Mouse (Mus musculus): Measurements from ENCODE around the gene Vtn. TPM values are rescaled to one million over a fixed set of nuclear protein-coding genes. Genes with fewer than 3 reads are reported as not detected.

Vtn gene
- polyA plus RNA-seq, 1 experiment from 2014 or later: 3.6 TPM

DNA sequence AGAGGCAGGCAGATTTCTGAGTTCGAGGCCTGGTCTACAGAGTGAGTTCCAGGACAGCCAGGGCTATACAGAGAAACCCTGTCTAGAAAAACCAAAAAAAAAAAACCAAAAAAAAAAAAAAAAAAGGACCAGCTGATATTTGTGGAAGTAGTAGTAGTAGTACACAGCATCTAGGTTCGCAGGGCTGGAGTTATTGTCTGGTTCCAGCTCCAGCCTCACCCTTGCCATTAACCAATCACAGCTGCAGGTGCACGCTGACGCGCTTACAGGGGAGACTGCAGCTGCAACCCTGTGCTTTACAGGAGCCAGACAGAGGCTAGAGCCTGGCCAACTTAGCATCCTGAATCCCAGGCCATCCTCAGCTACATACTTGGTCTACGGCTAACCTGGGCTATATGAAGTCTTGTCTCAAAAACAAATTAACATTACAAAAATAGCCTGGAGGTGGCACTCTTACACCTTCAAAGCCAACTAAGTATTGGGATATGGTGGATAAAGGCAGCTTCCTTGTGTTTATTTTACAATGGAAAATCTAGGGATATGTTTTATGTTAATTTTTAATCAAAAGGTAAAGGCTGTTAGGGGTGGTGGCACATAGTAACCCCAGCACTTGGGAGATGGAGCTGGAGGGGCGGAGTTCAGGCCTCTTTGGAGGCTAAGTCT, 45.7 kb downstream of the Vtn start:
- H3K4me1 ChIP-seq (replicated peaks; ENCODE audit: control insufficient read depth, insufficient read depth): 0 out of 2 replicates have a peak, but pooled peaks cover 2% of the 10 kb centered on the region
- H3K36me3 ChIP-seq (ENCODE audit: control insufficient read depth, insufficient read depth, low read length): peaks cover 5% of the 10 kb centered on the region; the same call in 1 of the 2 replicates
- H3K27ac ChIP-seq (replicated peaks): no peak overlapping the region
- WGBS: 90% methylated on average over 7 of the region's 7 CpGs
- H3K27me3 ChIP-seq (ENCODE audit: control insufficient read depth, insufficient read depth, low read length): no peaks in the 10 kb centered on the region
- no peak for ATAC-seq (ENCODE audit: low FRiP score, low TSS enrichment)
- TF ChIP-seq EP300 (optimal IDR thresholded peaks at IDR 0.05) (no peak), CTCF (IDR thresholded peaks at IDR 0.05; ENCODE audit: low read depth) (peak; percentile 46)
- no peak overlapping the region for H3K4me2 ChIP-seq (replicated peaks; ENCODE audit: low read depth)
- no peak overlapping the region for H3K9ac ChIP-seq (ENCODE audit: low read length)
- no peak for DNase-seq (ENCODE audit: low spot score)
- no peaks in the 10 kb centered on the region for H3K9me3 ChIP-seq (ENCODE audit: control insufficient read depth, low read length)
- no peak overlapping the region for H3K4me3 ChIP-seq (ENCODE audit: low read depth, low read length)

DNA sequence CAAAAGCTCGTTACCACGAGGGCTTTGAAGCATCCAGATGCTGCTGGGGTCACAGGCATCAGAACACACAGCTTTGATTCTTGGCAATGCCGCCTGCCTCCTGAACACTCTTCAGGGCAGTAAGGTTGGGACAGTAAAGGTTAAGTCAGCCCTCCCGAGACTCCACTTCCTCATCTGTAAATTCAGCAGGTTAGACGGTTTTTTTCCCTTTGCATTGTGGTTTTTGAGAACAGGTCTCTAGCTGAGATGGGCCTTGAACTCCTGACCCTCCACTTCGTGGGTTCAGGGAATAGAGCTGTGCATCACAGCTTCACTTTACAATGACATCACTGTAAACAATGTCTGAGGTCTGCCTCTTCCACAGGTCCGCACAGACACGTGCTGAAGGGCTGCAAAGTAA, 46.3 kb downstream of the Vtn start:
- ATAC-seq (ENCODE audit: low FRiP score, low TSS enrichment) (no peak), DNase-seq (ENCODE audit: low spot score) (no peak)
- Histone ChIP-seq H3K27me3 (ENCODE audit: control insufficient read depth, insufficient read depth, low read length) (no peaks in the 10 kb centered on the region), H3K4me1 (replicated peaks; ENCODE audit: control insufficient read depth, insufficient read depth) (0 out of 2 replicates have a peak, but pooled peaks cover 2% of the 10 kb centered on the region), H3K9ac (ENCODE audit: low read length) (no peak overlapping the region), H3K27ac (replicated peaks) (no peak overlapping the region), H3K4me2 (replicated peaks; ENCODE audit: low read depth) (no peak overlapping the region), H3K36me3 (ENCODE audit: control insufficient read depth, insufficient read depth, low read length) (0 out of 2 replicates have a peak, but pooled peaks cover 1% of the 10 kb centered on the region), H3K9me3 (ENCODE audit: control insufficient read depth, low read length) (no peaks in the 10 kb centered on the region), H3K4me3 (ENCODE audit: low read depth, low read length) (no peak overlapping the region)
- 53% methylated on average over 8 of the region's 8 CpGs for WGBS
- TF ChIP-seq CTCF (IDR thresholded peaks at IDR 0.05; ENCODE audit: low read depth): no peak
- TF ChIP-seq EP300 (optimal IDR thresholded peaks at IDR 0.05): no peak

DNA sequence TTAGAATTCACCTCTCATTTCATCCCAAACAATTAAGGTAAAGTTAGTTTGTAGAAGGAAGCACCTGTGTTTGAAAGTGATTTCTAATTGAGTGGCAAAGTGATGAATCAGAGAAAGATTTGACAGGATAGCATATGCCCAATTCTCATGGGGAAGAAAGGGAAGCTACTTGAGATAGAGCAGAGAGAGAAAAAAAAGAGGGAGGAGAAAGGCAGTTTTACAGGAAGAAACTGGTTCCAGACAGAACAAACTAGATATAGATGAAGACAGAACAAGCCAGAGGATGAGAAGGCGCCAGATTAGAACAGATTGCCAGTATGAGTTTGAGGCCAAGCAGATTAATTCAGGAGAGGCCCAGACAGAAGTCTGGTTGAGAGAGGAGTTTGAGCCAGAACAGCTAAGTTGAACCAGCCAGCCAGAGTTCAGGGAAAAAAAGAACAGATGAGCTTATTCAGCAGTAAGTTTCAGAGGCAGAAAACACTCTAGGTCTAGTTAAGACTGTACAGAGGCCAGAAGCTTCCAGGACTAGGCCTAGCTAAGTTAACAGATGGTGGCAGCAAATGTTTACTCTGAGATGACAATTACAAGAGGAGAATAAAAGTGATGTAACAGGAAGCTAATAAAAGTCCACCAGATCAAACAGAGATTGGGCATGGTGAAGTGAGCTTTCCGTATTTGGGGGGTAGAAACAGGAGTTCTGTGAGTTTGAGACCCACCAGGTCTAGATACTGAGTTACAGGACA, 49.0 kb downstream of the Vtn start:
- no peaks in the 10 kb centered on the region for H3K36me3 ChIP-seq (ENCODE audit: control insufficient read depth, insufficient read depth, low read length)
- TF ChIP-seq EP300 (optimal IDR thresholded peaks at IDR 0.05) (no peak), CTCF (IDR thresholded peaks at IDR 0.05; ENCODE audit: low read depth) (no peak)
- WGBS: 70% methylated on average over 2 of the region's 2 CpGs
- ATAC-seq (ENCODE audit: low FRiP score, low TSS enrichment) (no peak), DNase-seq (ENCODE audit: low spot score) (no peak)
- H3K27me3 ChIP-seq (ENCODE audit: control insufficient read depth, insufficient read depth, low read length): no peaks in the 10 kb centered on the region
- no peak overlapping the region for H3K9ac ChIP-seq (ENCODE audit: low read length)
- H3K4me1 ChIP-seq (replicated peaks; ENCODE audit: control insufficient read depth, insufficient read depth): 0 out of 2 replicates have a peak, but pooled peaks cover 2% of the 10 kb centered on the region
- no peak overlapping the region for H3K4me2 ChIP-seq (replicated peaks; ENCODE audit: low read depth)
- H3K4me3 ChIP-seq (ENCODE audit: low read depth, low read length): no peak overlapping the region
- no peak overlapping the region for H3K27ac ChIP-seq (replicated peaks)
- H3K9me3 ChIP-seq (ENCODE audit: control insufficient read depth, low read length): no peaks in the 10 kb centered on the region

DNA sequence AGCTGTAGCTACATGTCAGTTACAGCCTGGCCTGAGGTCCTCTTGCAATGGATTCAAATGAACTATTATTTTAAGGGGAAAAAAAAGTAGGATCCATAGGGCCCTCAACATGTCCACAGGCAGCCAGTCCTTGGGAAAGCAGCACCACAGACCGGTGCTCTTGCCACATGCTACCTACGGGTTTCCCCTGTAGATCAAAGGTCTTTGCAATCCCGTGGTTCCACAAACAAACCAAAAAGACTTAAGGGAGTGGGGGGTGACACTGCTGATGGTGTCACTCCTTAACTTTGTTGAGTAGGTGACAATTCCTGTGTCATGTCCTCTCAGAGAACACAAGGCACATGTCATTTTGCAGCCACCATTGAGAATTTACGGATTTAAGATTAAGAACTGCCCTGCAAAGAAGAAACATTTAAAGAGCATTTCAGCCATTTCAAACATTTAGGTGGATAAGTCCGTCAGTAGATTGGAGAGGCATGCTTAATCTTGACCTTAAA, 50.6 kb downstream of the Vtn start:
- Histone ChIP-seq H3K36me3 (ENCODE audit: control insufficient read depth, insufficient read depth, low read length) (no peaks in the 10 kb centered on the region), H3K9me3 (ENCODE audit: control insufficient read depth, low read length) (no peaks in the 10 kb centered on the region), H3K4me3 (ENCODE audit: low read depth, low read length) (peak overlapping the region; percentile 68), H3K27ac (replicated peaks) (peak overlapping the region; percentile 75; the same call in 1 of the 2 replicates), H3K4me1 (replicated peaks; ENCODE audit: control insufficient read depth, insufficient read depth) (0 out of 2 replicates have a peak, but pooled peaks cover 2% of the 10 kb centered on the region), H3K9ac (ENCODE audit: low read length) (no peak overlapping the region), H3K4me2 (replicated peaks; ENCODE audit: low read depth) (peak overlapping the region; percentile 89), H3K27me3 (ENCODE audit: control insufficient read depth, insufficient read depth, low read length) (no peaks in the 10 kb centered on the region)
- DNase-seq (ENCODE audit: low spot score) (no peak), ATAC-seq (ENCODE audit: low FRiP score, low TSS enrichment) (no peak)
- no peak for TF ChIP-seq EP300 (optimal IDR thresholded peaks at IDR 0.05)
- no peak for TF ChIP-seq CTCF (IDR thresholded peaks at IDR 0.05; ENCODE audit: low read depth)
- 7% methylated on average over 5 of the region's 5 CpGs for WGBS

DNA sequence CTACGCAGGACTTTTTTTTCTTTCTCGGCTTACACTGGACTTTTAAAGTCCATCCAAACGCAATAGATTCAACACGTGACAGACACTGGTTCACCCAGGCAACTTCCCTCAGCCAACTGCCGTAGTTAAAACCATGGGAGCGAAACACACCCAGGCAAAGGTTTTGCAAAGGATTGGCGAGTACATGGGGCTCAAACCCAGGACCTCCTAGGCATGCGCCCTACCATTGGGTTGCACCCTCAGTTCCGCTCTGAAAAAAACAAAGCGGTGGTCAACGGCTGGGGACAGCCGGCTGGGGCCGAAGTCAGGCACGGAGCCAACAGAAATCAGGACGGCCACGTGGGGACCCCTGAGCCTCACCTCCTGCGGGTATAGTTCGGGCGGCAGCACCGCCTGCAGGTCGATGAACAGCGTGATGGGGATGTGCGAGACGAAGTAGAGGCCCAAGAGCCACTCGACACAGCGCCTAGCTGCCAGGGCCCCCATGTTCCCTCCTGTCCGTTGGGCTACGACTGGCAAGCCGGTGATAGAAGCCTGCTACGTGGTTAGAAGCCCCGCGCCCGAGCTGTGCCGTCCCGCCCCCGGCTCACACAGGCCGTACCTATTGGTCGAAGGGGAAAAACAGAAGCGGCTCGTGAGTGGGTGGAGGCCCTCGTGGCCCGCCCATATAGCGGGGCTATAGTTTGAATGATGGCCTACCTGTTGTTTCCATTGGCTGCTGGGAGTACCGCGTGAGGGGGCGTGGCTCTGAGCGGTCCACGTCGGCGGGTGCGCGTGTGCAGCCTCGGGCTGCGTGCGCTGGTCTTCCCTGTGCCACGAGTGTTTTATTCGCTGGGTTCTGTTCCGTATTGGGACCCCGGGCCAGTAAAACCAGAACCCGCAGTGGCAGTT, 51.5 kb downstream of the Vtn start, which contains the start of gene Tmem97:
Tmem97 (minus strand) TSS at position 610 of the 891 bp plus-strand sequence.
- H3K27me3 ChIP-seq (ENCODE audit: control insufficient read depth, insufficient read depth, low read length): no peaks in the 10 kb centered on the region
- WGBS: under 1% methylated on average over 60 of the region's 60 CpGs
- ATAC-seq (ENCODE audit: low FRiP score, low TSS enrichment) (peak; percentile 99), DNase-seq (ENCODE audit: low spot score) (peak; percentile 97)
- H3K36me3 ChIP-seq (ENCODE audit: control insufficient read depth, insufficient read depth, low read length): no peaks in the 10 kb centered on the region
- peak within 1 kb of the TSS; percentile 89 for H3K4me2 ChIP-seq (replicated peaks; ENCODE audit: low read depth)
- peak within 1 kb of the TSS; percentile 65 for H3K9ac ChIP-seq (ENCODE audit: low read length)
- peak within 1 kb of the TSS; percentile 75 for H3K27ac ChIP-seq (replicated peaks)
- peak within 1 kb of the TSS; percentile 68 for H3K4me3 ChIP-seq (ENCODE audit: low read depth, low read length)
- H3K9me3 ChIP-seq (ENCODE audit: control insufficient read depth, low read length): no peaks in the 10 kb centered on the region
- no peak for TF ChIP-seq EP300 (optimal IDR thresholded peaks at IDR 0.05)
- TF ChIP-seq CTCF (IDR thresholded peaks at IDR 0.05; ENCODE audit: low read depth): peak; percentile 46
- H3K4me1 ChIP-seq (replicated peaks; ENCODE audit: control insufficient read depth, insufficient read depth): 0 out of 2 replicates have a peak, but pooled peaks cover 2% of the 10 kb centered on the region
